Mouse (Mus musculus): Measurements from ENCODE around the gene Rps6ka1.
"Not testable (repeated sequence)": the region's sequence is repeated elsewhere in the genome, so short reads cannot be mapped to it uniquely, and the experiment has no call there.

Rps6ka1 gene

DNA sequence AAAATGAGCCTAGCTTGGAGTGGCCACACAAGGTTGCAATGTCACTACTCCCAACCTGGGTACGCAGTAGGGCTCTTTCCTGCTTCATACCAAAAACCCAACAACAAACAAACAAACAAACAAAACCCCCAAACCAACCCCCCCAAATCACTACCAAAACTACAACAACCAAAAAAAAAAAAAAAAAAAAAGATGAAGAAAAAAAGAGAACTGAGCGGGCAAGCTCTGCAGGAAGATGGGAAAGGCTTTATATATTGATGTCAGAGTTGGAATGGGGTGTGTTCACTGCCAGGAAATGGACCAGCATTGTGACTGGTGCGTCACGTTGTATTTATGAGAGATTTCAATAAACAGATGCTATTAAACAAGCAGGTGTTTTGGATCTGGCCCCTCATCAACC lies 33.0 kb downstream of the Rps6ka1 start:
- DNase-seq = no peak

DNA sequence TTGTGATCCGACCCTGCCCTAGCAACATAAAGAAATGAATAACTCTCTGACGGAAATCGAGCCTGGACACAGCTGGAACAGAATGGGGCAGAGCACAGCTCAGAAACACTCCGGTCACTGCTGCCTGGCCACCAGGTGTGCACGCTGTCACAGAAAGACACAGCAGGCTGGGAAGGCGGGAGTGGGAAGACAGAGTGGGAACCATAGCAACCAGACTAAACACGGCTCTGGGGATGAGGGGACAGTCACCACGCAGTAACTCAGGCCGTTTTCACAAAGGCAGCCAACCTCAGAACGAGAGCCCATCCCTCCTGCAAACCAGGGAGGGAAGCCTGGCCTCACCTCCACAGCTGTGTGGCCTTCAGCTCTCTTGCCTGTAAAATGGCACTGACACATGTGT lies 34.0 kb downstream of the Rps6ka1 start:
- DNase-seq = no peak

- no peak for DNase-seq
Observed at GRCm38 (mm10) chr4:133846625-133847024, 41.0 kb downstream of the Rps6ka1 start.

GRCm38 (mm10) chr4:133845060-133845459 lies 42.5 kb downstream of the Rps6ka1 start:
- DNase-seq = no peak

- no peak for DNase-seq
Observed at GRCm38 (mm10) chr4:133844209-133844841, 43.3 kb downstream of the Rps6ka1 start.

DNA sequence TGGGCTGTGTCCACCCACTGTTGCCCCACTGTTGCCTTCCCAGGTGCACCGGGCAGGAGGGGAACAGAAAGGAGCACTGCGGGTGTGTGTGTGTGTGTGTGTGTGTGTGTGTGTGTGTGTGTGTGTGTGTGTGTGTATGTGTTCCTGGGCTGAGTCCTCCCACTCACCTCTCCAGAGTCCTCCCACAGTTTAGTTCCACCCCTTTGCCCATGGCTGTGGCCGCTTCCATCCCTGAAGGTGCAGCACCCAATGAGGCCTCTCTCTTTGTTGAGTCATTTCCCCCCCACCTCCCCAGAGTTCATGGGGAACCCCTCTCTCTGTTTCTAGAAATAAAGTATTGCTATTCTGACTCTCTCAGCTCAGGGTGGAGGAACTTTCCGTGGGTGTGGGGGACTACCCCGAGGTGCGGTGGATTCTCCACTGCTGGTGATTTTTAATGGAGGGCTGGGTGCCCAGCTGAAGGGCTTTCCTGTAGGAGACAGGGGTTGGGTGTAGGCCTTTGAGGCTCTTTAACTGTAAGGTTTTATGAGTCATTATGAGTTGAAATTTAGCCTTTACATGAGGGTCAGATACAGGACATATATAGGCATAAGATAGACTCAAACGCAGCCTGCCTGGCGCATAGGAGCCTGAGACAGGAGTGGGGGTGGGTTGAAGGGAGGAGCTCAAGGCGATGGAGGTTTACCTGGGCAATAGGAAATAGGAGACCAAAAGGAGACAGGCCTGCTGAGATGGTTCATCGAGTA lies 44.4 kb downstream of the Rps6ka1 start:
- no peak for DNase-seq

DNA sequence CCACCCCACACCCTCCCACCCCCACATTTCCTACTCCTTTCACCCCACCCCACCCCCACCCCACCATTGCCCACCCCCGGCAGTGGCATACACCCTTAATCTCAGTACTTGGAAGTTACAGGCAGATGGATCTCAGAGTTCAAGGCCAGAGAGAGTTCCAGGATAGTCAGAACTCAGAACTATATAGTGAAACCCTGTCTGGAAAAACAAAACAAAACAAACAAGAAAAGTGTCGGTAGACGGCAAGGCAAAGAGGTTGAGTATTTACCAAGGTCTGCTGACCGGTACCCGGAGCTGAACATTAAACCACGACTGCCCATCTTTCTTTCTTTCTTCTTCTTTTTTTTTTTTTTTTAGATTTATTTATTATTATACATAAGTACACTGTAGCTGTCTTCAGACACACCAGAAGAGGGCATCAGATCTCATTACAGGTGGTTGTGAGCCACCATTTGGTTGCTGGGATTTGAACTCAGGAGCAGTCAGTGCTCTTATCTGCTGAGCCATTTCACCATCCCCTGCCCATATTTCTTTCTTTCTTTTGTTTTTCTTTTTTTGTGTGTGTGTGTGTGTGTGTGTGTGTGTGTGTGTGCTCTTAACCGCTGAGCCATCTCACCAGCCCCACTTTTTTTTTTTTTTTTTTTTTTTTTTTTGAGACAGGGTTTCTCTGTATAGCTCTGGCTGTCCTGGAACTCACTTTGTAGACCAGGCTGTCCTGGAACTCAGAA lies 45.7 kb downstream of the Rps6ka1 start:
- DNase-seq = not testable (repeated sequence)

- DNase-seq = no peak
Observed at GRCm38 (mm10) chr4:133841035-133841434, 46.6 kb downstream of the Rps6ka1 start.

DNA sequence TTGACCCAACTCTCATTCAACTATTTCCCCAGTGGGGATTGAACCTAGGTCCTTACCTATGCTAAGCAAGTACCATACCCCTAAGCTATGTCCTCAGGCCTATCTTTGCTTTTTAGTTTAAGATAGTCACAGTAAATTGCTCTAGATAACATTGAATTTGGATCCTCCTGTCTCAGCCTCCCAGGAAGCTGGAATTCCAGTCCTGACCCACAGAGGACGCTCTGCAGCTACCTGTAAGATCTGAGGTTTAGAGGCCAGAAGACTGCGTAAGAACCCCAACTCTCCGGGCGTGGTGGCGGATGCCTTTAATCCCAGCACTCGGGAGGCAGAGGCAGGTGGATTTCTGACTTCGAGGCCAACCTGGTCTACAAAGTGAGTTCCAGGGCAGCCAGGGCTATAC lies 47.1 kb downstream of the Rps6ka1 start:
- no peak for DNase-seq

- DNase-seq = no peak
Observed at GRCm38 (mm10) chr4:133839385-133839826, 48.2 kb downstream of the Rps6ka1 start.

DNA sequence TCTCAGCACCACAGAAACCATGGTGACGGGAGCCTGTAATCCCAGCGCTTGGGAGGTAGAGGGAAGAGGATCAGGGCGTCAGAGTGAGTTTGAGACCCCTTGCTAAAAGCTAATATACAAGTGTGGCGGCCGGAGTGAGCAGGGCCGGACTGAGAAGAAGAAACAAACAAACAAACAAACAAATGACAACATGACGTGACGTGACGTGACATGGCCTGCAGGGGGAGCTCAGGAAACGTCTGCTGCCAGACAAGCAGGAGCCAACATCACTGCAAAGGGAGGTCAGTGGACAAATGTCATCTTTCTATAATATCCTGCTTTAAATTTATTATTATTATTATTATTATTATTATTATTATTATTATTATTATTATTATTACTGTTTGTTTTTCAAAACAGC lies 51.0 kb downstream of the Rps6ka1 start:
- peak; percentile 38 for DNase-seq

DNA sequence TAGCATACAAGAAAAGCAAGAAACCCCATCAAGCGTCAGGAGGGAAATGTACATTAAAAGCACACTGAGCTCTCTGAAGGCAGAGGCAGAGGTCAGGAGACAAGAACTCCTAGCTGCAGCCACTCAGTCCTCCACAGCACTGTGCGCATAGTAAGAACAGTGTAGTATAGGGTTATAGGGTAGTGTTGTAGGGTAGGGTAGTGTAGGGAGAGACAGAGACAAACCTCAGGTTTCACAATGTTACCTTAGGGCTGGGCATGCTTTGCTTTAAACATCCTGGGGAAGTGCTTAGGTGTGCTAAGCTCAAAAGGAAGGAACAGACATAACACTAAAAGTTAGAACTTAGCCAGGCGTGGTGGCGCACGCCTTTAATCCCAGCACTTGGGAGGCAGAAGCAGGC lies 52.4 kb downstream of the Rps6ka1 start:
- no peak for DNase-seq

GRCm38 (mm10) chr4:133832945-133833874 lies 54.4 kb downstream of the Rps6ka1 start:
- no peak for DNase-seq

DNA sequence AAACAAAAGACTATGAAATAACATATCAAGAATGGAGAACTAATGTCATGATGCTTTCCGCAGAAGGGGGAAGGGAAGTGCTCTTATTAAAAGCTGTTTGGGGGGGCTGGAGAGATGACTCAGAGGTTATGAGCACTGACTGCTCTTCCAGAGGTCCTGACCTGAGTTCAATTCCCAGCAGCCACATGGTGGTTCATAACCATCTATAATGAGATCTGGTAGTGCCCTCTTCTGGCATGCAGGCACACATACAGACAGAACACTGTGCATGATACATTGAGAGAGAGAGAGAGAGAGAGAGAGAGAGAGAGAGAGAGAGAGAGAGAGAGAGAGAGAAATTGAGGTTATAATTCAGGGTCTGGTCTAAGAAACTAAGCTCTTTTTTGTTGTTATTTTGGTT lies 57.1 kb downstream of the Rps6ka1 start:
- no peak for DNase-seq

DNA sequence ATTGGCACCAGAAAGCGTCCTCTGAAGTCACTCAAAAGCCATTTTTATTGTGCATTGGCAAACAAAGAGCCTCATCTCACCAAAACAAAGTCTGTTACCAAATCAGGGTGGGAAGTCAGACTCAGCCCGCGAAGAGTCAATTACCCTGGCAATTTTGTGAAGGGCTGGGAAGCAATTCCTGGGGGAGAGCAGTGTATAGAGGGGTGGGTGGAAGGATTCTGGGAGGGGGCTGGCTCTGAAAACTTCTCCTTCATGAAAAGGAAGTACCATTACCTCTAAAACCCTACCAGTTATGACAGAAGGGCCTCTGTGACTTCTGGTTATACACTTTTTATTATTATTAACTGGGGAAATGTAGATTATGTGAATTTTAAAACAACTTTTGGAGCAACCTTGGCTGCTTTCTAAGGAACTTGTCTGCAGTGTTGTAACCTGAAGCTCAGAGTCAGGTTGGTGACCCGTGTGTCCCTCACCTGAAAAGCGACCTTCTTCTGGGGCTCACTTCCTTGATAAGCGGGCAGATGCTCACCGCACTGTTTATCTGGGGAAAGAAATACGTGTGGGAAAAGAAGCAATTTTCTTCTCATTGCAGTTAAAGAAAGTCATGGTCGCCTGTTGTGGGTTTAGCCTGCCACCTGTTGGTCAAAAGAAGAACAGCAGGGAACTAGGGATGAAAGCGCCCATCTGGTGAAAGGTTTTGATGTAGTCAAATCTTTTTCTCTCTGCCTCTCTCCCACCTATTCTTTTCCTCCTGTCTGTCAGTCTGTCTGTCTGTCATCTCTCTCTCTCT lies 58.1 kb downstream of the Rps6ka1 start:
- DNase-seq = peak; percentile 82

DNA sequence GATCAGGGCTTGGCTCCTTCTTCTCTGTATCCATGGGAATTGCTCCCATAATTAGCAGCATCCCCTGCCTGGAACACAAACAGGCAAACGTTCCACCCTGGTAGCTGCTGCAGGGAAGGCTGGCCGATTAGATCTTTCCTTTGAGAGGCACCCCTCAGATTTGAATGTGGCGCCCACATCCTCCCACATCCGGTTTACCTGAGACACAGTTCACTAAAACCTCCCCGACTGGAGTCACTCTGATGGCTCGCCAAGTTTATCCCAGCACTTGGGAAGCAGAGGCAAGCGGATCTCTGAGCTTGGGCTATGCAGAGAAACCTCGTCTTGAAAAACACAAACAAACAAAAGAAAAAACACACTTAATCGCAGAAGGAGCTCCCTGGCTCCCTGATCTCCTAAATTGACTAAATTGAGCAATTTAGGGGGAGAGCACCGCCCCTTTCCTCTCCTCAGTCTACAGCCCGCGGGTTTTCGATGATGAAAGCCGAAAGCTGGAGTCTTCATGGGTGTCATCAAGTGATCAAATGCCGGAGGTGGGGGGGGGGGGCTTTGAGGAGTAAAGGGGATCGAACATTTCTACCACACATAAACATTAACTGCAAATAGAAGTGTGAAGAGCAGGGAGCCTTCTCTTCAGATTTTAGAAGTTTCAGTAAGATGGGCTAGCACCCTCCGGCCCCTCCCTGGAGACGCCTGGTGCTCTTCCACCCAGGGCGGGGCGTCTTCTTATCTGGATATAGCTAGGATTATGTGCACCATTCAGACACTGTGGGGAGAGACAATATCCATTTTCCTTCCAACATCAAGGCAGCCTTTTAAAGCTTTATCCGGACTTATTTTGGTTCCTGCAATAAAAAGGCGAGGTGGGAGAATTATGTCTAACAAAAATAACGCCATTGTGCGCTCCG lies 59.5 kb downstream of the Rps6ka1 start:
- no peak for DNase-seq

- DNase-seq = no peak
Observed at GRCm38 (mm10) chr4:133827354-133827753, 60.2 kb downstream of the Rps6ka1 start.

DNA sequence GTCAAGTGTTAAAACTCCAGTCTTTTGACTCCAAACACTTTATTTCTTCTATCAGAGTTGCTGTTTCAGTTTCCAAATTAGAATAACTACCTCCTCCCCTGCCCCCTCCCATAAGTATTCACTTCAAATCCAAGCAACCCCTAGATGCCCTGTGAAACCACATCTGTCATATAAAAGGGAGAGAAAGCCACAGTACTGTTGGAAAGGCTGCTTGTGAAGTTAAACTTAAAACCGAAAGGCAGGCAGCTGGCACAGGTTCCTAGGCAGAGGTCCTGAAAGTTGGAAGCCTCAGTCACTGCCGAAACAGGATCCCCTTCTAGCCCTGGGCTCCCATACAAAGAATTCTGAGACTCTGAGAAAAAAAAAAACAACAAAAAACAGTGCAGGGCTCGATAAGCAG lies 61.9 kb downstream of the Rps6ka1 start:
- DNase-seq = peak; percentile 42

DNA sequence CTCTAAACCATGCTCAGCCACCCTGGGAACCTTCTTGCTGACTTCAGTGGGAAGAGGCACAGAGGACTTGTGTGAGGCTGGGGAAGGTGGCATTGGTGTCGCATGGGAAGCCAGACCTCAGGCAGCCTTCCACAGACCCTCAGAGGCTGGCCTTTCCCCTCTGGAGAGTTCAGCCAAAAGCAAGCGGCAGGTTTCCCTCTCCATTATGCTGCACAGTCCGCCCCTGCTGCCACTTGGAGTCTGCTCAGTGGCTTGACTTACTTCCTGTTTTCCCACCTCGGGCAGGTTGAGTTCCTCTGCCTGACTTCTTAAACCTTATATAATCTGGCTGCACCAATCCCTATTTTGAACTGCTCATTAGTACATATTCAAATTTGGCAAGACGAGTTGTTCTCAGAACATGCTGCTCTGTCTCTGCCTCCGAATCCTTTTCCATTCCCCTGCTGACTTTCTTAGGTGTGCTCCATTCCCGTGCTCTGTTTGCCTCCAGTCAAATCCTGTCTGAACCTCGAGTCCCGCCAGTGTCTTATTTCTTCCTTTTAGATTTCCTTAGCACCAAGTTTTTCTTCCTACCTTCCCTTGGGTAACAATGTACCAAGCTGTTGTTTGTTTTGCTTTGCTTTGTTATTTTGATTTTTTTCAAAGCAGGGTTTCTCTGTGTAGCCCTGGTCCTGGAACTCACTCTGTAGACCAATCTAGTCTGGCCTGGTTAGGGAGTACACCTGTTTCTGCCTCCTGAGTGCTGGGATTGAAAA lies 66.6 kb downstream of the Rps6ka1 start:
- peak; percentile 52 for DNase-seq

DNA sequence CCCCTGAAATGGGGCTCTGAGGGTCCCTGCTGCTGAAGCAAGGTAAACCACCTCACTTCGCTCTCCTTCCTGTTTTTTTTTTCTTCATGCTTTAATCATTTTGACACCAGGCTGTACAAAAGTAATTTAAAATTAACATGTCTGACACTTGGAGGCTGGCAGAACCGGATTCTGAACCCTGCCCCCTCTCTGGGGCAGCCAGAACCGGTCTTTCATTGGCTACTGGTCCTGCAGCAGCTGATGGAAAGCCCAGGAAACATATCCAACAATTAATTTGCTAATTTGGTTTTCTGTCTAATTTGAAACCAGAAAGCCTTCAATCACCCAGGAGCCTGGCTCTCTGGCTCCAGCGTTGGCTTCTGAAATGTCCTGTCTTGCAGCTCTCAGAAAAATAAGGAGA lies 67.4 kb downstream of the Rps6ka1 start:
- no peak for DNase-seq

All from kidney, adult 18-20 months (tissue).